Mouse (Mus musculus) gastrocnemius, postnatal 4 days (tissue): Measurements from ENCODE around the gene Dlx5. TPM values are rescaled to one million over a fixed set of nuclear protein-coding genes. Genes with fewer than 3 reads are reported as not detected.

Source experiments
- DNase-seq, 2 experiments: peaks; one replicate each; pipeline ENCODE4 v3.0.0; 2021 to 2022; ENCODE audit warnings: low spot score in 2 of 2, mixed read lengths in 2 of 2
- total RNA-seq, 2 experiments: library from RNA; stranded (reverse); gene quantifications; 2 replicates each; pipeline ENCODE4 v1.2.3; 2021

Gene Dlx5
- total RNA-seq, 2 experiments from 2014 or later = 0.20 TPM; not detected in 1

- no peak for DNase-seq
Measured at GRCm38 (mm10) chr6:6860411-6861085, 21.3 kb downstream of the Dlx5 start.

- no peak for DNase-seq
Measured at GRCm38 (mm10) chr6:6859950-6860410, 21.9 kb downstream of the Dlx5 start.

DNA sequence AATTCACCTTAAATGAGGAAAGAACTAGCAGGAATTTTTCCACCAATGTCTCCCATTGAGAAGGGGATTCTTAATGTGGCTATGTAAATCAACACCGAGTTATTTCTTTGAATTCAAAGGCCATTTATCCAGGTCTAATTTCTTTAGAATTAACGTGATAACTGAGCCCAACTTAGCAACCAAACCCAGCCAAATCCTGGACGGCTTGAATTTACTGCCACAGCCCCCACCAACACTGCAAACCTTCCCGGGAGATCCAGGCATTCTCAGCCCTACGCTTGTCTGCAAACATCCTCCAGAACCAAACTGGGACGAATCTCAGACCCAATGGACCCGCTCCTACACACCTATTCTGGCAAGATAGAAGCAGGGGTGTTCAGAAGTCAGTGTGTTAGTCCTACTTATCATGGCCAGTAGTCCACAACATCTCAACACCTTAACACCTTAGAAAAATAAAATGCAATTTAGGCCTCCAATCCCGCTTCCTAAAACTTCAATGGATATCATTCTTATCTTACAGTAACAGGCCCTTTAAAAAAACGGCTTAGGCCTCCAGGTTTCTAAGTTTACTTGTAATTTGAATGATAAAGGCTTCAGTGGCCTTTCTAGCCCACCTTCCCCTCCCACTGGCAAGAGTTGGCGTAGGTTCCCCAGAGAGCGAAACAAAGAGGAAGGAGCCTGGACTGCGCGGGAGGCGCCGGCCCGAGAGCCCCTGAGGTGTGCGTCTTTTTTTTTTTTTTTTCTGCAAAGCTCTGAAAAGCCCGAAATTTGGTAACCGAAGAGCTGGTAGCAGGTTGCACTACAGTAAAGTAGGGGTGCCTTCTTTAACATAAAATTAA lies 22.6 kb downstream of the Dlx5 start:
- DNase-seq = no peak

DNA sequence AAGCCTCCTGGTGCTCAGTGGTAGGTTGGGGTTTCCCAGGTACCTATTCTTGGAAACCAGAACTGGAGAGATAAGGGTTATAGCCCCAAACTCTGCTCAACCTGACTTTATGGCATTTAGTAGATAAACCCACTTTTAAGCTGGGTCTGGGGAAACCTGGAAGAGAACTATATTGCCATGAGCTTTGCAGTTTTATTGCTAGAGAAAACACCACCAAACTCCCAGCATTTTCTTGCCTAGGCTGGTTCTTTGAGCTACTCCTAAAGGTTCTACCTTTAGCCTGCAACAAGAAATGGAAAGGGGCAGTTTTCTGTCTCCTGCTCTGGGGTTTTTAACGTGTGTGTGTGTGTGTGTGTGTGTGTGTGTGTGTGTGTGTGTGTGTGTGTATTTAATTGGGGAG lies 23.3 kb downstream of the Dlx5 start:
- no peak for DNase-seq

DNA sequence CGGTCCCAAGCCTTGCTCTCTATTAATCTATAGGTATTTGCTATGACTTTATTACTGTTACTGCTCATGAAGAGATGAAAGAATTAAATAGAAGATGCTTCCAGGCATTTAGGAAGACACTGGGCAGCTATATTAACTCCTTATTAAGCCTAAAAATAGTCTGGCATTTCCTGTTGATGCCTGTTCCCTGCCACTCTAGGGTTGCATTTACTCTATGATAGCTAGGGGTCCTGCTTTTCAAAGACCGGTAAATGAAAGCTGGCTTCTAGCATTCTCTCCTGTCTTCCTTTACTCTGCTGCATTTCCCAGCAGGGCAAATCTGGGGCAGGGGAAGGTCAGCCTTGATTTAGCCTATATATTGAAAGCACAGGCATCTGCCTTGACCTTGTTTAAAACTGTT lies 24.1 kb downstream of the Dlx5 start:
- no peak for DNase-seq

DNA sequence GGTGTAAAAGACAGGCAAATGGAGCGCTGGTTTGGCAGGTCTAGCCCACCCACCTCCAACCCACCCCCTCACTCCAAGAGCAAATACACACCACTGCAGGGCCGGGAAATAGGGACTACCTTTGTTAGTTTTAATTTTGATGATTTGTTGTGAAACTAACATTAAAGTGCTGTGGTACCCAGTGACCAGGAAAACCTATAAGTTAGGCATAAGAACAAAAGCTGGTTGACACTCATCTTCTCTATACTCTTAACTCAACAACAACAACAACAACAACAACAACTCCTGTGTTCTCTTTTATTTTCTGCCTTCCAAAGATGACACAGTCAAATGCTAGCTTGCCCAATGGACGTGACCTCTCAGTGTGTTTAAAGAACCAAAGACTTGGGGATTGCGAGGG lies 25.0 kb downstream of the Dlx5 start:
- no peak for DNase-seq

- no peak for DNase-seq
Measured at GRCm38 (mm10) chr6:6856316-6856715, 25.6 kb downstream of the Dlx5 start.

DNA sequence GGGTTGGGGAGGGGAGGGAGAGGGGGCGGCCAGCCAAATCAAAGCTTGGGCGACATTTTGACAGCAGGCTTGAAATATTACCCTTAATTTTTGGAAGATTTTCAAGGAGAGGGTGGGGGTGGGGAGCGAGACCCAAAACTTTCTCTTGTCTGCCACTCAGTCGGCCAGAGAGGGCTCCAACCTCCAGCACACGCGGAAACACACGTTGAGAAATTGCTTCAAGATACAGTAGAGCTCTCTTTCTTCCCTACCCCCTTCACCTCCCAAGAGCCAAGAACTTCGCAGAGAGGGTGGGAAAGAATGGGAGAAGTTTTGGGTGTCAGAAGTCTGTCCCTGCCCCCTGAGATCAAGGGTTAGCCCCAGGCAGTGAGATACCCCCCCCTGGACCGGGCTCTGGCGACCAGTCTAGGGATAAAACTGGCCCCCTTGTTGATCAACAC lies 26.1 kb downstream of the Dlx5 start:
- no peak for DNase-seq

- DNase-seq = no peak
Measured at GRCm38 (mm10) chr6:6854902-6855745, 26.8 kb downstream of the Dlx5 start.

DNA sequence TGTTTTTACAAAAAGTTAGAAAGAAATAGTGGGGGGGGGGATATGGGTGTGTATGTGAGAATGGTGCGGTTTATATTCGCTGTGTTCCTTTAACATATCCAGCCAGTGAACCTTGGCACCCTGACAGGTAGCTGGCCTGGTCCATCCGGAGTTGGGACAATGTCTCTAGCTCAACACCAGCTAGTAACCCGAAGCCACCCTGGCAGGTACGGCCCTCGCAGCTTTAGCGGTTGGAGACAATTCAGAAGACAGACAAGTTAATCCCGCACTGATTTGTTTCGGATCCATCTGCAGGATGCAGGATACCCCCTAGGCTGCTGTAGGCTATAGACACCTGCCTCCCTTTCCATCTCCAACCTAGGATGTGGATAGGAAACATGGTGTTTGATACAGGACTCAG lies 27.7 kb downstream of the Dlx5 start:
- DNase-seq = no peak

GRCm38 (mm10) chr6:6852944-6853343 lies 28.9 kb downstream of the Dlx5 start:
- DNase-seq = no peak

DNA sequence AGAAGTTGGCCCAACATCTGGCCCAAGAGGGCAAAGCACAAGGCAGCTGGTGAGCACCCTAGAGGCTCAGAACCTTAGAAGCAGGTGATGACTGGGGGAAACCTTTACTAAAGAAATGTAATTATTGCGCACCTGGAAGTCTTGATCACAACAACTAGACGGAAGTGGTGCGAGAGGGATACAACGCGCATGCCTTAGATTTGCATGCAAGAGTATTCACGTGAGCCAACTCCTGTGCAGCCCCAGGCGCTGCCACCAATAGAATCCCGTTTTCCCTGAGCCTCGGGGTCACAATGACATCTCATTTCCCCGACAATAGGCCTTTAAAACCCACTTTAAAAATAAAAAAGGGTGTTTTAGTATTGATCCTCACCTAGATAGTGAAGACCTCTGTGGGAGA lies 30.7 kb downstream of the Dlx5 start:
- DNase-seq = no peak

DNA sequence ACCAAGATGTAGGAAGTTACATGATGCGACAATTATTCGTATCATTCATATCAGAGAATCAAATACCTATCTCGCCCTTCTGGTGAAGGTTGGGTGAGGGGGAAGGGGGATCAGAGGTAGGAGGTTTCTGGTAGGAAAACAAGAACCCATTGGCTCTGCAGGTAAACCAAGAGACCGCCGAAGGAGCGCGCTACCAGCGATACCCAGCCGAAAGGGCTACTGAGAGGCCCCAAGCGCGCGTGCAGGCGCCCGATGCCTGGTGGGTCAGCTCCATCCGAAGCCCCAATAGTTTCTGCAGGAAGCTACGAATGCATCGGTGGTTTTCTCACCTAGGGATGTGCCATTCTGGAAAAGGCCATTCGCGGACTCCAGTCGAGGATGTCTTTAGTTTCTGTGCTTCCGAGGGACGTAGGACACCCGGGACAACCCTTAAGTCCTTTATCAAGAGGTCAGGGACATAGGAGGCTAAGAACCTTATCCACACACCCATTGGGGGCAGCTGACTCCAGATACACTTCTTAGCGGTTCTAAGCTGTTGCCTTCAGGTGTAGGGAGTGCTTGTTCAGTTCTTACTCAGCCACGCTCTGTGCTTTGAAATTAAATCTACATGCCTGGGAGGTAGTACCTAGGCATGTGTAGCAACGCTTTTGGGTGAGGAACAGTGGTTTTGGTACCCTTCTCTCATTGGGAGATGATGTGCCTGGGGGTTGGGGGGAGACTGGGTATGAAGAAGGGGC lies 31.4 kb downstream of the Dlx5 start:
- DNase-seq = no peak

DNA sequence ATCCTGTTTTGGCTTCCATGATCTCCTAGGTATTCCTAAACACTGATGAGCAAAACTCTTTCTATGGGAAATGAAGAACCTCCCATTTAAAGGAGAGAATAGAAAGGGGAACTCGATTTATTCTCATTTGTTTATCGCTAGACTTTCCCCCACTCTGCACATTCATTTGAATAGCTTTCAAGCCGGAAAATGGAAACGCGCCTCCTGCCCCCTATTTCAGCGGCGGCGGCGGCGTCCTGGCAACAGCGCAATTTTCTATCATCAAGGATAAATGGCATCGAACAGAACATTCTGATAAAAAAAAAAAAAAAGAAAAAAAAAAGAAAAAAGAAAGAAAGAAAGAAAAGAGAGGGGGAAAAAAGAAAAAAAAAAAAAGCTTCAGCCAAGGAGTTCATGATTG lies 32.1 kb downstream of the Dlx5 start:
- DNase-seq = no peak

DNA sequence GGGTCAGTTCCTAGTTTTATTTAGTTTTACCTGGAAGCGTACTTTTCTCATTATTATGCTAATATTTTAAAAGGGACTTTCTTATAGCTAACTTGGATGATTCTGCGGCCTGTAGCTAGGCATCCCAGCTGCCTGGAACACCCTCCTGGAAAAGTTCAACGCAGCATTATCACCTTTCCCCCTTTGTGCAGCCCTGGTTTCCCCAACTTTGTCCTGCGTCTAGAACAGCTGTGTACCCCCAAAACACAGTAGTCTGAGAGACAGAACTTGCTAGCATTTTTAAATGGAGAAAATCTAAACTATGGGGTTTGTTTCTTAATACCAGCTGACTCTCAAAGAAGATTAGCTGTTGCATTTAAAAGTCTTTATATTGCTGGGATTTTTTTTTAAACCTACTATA lies 33.3 kb downstream of the Dlx5 start:
- DNase-seq = no peak

DNA sequence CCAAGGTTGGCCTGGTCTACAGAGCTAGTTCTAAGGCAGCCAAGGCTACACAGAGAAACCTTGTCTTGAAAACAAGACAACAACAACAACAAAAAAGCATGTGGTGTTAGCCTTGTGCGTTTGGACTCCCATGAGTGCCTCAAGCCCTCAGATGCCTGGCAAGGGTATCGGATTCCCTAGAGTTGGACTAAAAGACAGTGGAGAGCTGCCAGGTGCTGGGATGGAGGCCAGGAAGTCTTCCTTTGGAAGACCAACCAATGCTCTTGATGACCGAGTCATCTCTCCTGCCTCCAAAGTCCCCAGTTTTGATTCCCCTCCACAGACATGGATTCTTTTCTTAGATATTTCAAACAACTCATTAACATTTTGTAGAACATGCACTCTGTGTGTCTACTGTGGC lies 48.6 kb downstream of the Dlx5 start:
- DNase-seq = no peak

DNA sequence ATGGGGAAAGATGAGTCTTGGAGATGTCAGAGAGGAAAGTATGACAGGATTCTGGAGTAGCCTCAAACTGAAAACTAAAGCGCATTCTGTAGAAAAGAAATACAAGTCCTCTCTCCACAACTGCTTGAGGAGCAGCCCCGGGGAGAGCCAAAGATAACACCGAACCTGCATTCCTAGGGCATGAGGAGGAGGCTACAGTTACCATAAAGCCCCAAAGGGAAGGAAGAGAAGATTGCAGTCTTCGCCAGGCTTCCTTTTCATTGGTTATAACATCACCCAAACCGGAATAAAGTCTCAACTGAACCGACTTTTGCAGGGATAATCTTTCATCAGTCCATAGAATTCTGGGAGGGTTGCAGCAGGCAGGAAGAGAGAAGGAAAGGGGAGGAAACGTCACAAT lies 51.4 kb downstream of the Dlx5 start:
- no peak for DNase-seq
